Mouse (Mus musculus) ES-E14 (cell line): ENCODE data around the gene Pard3.

Source experiments
- CHD2 ChIP-seq: IDR thresholded peaks from 2 replicates; pipeline ENCODE4 v1.6.1; 2014; ENCODE audit warnings: mild to moderate bottlenecking, low read depth, low read length, inconsistent platforms
- HCFC1 ChIP-seq: IDR thresholded peaks from 2 replicates; pipeline ENCODE4 v1.6.1; 2012; ENCODE audit warnings: low read length, inconsistent platforms, borderline replicate concordance; ENCODE audit not compliant: insufficient read depth
- MAFK ChIP-seq: IDR thresholded peaks from 2 replicates; pipeline ENCODE4 v1.6.1; 2014; ENCODE audit warnings: mild to moderate bottlenecking, low read depth, low read length, inconsistent platforms; ENCODE audit not compliant: insufficient read depth
- ZC3H11A ChIP-seq: IDR thresholded peaks from 2 replicates; pipeline ENCODE4 v1.6.1; 2012; ENCODE audit warnings: low read depth, mild to moderate bottlenecking, inconsistent platforms, low read length, borderline replicate concordance
- ZNF384 ChIP-seq: IDR thresholded peaks from 2 replicates; pipeline ENCODE4 v1.6.1; 2012; ENCODE audit warnings: low read depth, low read length, inconsistent platforms

DNA sequence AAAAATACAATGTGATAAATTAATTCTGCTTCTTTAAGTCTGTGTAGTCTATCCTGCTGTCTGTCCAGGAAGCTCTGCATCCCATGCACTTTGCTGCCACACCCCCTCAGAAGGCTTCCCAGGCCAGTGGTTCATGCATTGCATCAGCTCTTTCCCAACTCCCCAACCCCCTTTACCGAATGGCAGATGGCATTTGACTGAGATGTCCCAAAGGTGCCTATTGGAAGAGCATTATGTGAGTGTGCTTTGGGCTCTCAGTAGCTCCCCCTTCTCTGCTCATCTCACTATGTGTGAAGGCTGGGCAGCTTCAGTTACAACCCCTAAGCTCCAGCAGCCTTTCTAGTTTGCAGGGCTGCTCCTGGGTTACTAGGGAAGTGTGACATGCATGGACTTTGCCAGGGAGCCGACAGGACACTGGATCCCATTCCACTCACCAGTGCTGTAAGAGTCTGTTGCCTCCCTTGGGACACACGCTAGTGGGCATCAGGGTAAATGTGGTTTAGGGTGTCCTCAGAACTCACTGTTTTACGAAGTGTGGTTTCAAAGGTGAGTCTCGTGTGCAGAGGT lies 9.4 kb downstream of the Pard3 start:
- TF ChIP-seq MAFK, result no peak
- TF ChIP-seq CHD2, result no peak
- TF ChIP-seq HCFC1, result no peak
- no peak for TF ChIP-seq ZNF384
- no peak for TF ChIP-seq ZC3H11A
